Mouse (Mus musculus) forebrain, embryonic 15.5 days (tissue): ENCODE data around the gene Nap1l1. TPM values are rescaled to one million over a fixed set of nuclear protein-coding genes. Genes with fewer than 3 reads are reported as not detected.
A peak's percentile ranks its signal among the peaks of the same experiment; 100 is the strongest.

Experiments
- ATAC-seq: fragments of 200-750 bp; cut with Nextera tagmentation; replicated peaks from 2 replicates; pipeline ENCODE4 v1.8.0; 2017; ENCODE audit warnings: mild to moderate bottlenecking, moderate TSS enrichment, moderate library complexity
- H3K27ac ChIP-seq: fragments of 300-500 bp; sonication (generic); replicated peaks from 2 replicates; pipeline ENCODE4 v1.5.1; 2015; ENCODE audit warnings: mild to moderate bottlenecking, inconsistent platforms
- H3K27me3 ChIP-seq: fragments of 300-500 bp; sonication (generic); 2 replicates; pipeline ENCODE4 v1.6.1; 2015; ENCODE audit warnings: inconsistent platforms
- H3K36me3 ChIP-seq: fragments of 300-500 bp; sonication (generic); 2 replicates; pipeline ENCODE4 v1.6.1; 2015; ENCODE audit warnings: mild to moderate bottlenecking, inconsistent platforms
- H3K4me1 ChIP-seq: fragments of 300-500 bp; sonication (generic); 2 replicates; pipeline ENCODE4 v1.6.1; 2015; ENCODE audit warnings: inconsistent platforms
- H3K4me2 ChIP-seq: fragments of 300-500 bp; sonication (generic); replicated peaks from 2 replicates; pipeline ENCODE4 v1.6.1; 2015; ENCODE audit warnings: mild to moderate bottlenecking, inconsistent platforms
- H3K4me3 ChIP-seq: fragments of 300-500 bp; sonication (generic); 2 replicates; pipeline ENCODE4 v1.5.1; 2015; ENCODE audit warnings: mild to moderate bottlenecking, inconsistent platforms
- H3K9ac ChIP-seq: fragments of 300-500 bp; sonication (generic); replicated peaks from 2 replicates; pipeline ENCODE4 v1.6.1; 2015; ENCODE audit warnings: mild to moderate bottlenecking, inconsistent platforms
- H3K9me3 ChIP-seq: fragments of 300-500 bp; sonication (generic); 2 replicates; pipeline ENCODE4 v1.6.1; 2016; ENCODE audit warnings: inconsistent platforms
- WGBS: fragments of 180-500 bp; shearing (Covaris S2); methylation state at CpG from one replicate; pipeline ENCODE4 v1.1.7; 2015; ENCODE audit warnings: mixed read lengths; 5-methylcytosine and 5-hydroxymethylcytosine counted together
- polyA plus RNA-seq: library from polyadenylated mRNA; unstranded; fragments of >200 nt; fragmentation: Nextera tagmentation; extraction: Ambion mirVana; gene quantifications from 2 replicates; pipeline ENCODE4 v1.2.1, GENCODE M21; 2015

Gene Nap1l1
- polyA plus RNA-seq, 1 experiment from 2014 or later = 219 TPM

DNA sequence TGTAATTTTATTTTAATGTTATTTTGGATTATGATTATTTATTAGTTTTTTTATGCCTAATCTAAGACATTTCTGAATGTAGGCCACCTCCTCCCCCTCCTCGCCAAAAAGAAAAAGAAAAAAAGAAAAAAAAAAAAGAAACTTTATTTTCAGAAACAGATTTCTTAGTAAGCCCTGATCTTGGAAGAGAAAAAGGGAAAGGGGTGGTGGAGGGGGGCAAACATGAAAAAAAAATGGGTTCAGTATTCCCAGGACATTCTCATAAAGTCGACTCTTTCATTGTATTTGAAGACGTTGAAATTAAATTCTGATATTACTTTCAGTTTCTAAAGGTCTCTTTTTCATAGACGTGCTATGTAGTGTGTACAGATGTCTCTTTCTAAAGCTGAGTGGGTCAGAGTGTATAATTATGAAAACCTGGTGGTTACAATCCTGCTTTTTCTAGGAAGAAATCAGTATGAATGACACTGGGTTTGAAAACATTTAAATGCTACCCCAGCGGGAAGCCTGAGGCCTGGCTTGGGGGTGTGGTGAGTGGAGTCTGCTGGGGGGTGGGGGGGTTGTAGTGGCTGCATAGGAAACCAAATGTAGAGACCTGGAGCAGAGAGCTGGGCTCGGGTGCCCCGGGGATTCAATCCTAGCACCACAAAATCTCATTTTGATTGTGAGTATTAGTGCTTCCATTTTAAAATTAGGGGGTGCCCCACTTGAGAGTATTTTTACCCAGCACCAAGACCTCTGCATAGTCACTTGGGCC is 35.5 kb downstream of the Nap1l1 start:
- H3K4me2 ChIP-seq = peak overlapping the region; percentile 75
- peaks cover 22% of the 10 kb centered on the region for H3K4me1 ChIP-seq
- 9% methylated on average over 7 of the region's 7 CpGs for WGBS
- no peaks in the 10 kb centered on the region for H3K36me3 ChIP-seq
- H3K9ac ChIP-seq = peak overlapping the region; percentile 85
- H3K4me3 ChIP-seq = peak overlapping the region; percentile 93
- no peaks in the 10 kb centered on the region for H3K9me3 ChIP-seq
- H3K27ac ChIP-seq = no peak overlapping the region
- H3K27me3 ChIP-seq = no peaks in the 10 kb centered on the region
- no peak for ATAC-seq

DNA sequence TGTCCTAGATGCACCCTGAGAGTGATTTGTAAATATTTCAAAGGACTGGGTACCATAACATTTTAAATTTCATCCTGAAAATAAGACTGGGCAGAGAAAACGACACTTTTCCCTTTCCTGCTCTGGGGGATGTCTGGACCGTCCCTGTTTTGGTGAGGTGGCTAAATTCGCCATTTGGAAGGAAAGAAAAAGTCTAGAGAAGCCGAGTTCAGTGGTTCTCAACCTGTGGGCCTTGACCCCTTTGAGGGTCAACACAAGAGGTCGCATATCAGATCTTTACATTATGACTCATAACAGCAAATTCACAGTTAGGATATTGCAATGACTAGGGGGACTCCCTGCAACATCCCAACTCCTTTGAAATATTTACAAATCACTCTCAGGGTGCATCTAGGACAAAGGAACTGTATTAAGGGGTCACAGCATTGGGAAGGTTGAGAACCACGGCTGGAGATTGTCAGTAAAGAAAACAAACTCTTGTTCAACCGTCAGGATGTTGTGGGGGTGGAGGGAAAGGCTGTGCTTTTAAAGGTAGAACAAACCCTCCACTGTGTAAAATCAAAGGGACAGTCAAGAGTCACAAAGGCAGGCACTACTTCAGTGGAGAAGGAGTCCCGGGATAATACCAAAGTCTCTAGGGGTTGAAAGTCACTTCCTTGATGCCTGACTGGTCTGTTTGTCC is 36.2 kb downstream of the Nap1l1 start:
- 36% methylated on average over 8 of the region's 8 CpGs for WGBS
- Histone ChIP-seq H3K4me2 (peak overlapping the region; percentile 75), H3K27me3 (no peaks in the 10 kb centered on the region), H3K9ac (0 out of 2 replicates have a peak overlapping the region, but pooled peaks have one; percentile 19), H3K4me1 (peaks cover 22% of the 10 kb centered on the region), H3K27ac (no peak overlapping the region), H3K9me3 (no peaks in the 10 kb centered on the region), H3K36me3 (no peaks in the 10 kb centered on the region), H3K4me3 (peak overlapping the region; percentile 93)
- no peak for ATAC-seq

GRCm38 (mm10) chr10:111509981-111510380 is 37.0 kb downstream of the Nap1l1 start:
- H3K4me3 ChIP-seq = no peak overlapping the region
- WGBS = 88% methylated on average over 7 of the region's 7 CpGs

DNA sequence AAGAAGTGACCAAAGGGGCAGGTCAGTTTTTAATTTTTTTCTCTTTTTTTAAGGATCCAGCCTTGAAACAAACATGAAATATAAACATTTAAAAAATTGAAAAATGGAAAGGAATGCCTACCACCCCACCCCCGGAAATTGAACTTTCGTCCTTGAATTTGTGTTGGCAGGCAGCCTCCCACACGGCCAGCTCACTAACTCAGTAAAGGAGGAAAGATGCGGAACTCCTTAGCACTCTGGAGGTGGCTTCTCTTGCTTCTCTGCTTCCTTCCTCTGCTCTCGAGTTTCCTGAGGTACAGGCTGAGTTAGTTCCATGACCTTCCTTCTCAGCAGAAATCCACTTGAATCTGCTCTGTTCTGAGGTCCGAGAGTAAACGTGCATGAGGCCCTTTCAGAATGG is 37.8 kb downstream of the Nap1l1 start:
- H3K36me3 ChIP-seq = no peaks in the 10 kb centered on the region
- no peak overlapping the region for H3K9ac ChIP-seq
- H3K4me3 ChIP-seq = no peak overlapping the region
- 60% methylated on average over 7 of the region's 7 CpGs for WGBS
- H3K4me2 ChIP-seq = no peak overlapping the region
- H3K9me3 ChIP-seq = no peaks in the 10 kb centered on the region
- no peak for ATAC-seq
- no peak overlapping the region for H3K27ac ChIP-seq
- no peaks in the 10 kb centered on the region for H3K27me3 ChIP-seq
- H3K4me1 ChIP-seq = peaks cover 18% of the 10 kb centered on the region

More at GRCm38 (mm10) chr10:111509981-111510380, 37.0 kb downstream of the Nap1l1 start:
- H3K4me2 ChIP-seq = no peak overlapping the region
- no peak for ATAC-seq
- no peaks in the 10 kb centered on the region for H3K9me3 ChIP-seq
- H3K27ac ChIP-seq = no peak overlapping the region
- peaks cover 22% of the 10 kb centered on the region for H3K4me1 ChIP-seq
- no peaks in the 10 kb centered on the region for H3K36me3 ChIP-seq
- H3K9ac ChIP-seq = no peak overlapping the region
- H3K27me3 ChIP-seq = no peaks in the 10 kb centered on the region

DNA sequence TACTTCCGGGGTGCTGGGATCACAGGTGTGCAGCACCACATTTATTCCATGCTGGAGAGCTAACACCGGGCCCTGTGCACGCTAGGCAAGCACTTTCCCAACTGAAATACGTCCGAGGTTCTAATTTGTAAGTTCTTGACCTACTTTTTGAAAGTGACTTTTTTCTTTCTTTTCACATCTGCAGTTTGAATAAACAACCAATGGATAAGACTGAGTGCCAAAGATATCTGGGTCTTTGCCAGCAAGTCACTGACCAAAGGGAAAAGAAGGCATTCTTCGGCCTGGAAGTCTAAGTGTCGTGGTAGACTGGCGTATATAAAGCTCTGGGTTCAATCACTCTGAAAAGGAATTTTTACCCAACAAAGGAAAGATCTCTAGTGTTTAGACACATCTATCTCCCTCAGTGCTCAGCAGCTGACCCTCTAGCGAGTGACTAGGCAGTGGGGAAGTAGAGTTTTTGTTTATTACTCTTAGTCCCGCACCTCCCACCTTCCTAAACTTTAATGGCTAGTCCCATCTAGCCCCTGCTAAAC is 39.1 kb downstream of the Nap1l1 start:
- H3K4me2 ChIP-seq = no peak overlapping the region

DNA sequence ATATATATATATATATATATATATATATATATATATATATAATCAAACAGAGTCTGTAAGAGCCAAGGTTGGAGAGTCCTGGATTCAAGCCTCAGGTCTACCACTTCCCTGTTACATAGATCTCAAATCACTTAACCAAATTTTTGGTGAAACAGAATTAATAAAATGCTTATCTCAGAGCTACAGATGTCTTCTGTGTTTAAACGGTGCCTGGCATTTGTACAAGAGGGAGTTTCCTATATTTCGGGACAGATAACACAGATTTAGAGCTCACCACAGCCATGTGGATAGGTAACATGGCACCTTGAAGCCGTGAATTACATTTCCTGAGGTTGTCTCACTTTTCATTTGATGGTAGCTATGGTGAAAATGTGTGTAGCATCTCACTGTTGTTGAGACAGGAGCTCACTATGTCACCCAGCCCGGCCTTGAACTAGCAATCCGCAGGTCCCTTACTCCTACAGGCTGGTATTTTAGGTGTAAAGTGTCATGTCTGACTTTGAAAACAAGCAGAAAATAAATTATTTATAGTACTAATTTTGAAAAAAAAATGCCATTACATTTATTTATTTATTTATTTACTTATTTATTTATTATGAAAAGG is 41.4 kb downstream of the Nap1l1 start:
- H3K27me3 ChIP-seq = no peaks in the 10 kb centered on the region
- peaks cover under 1% of the 10 kb centered on the region; the same call in 1 of the 2 replicates for H3K4me1 ChIP-seq
- H3K36me3 ChIP-seq = no peaks in the 10 kb centered on the region
- no peak overlapping the region for H3K9ac ChIP-seq
- no peak overlapping the region for H3K4me2 ChIP-seq
- H3K4me3 ChIP-seq = no peak overlapping the region
- WGBS = 97% methylated on average over 5 of the region's 5 CpGs
- H3K9me3 ChIP-seq = no peaks in the 10 kb centered on the region
- ATAC-seq = no peak
- no peak overlapping the region for H3K27ac ChIP-seq

More for the DNA sequence above, 39.1 kb downstream of the Nap1l1 start:
- peaks cover 15% of the 10 kb centered on the region for H3K4me1 ChIP-seq
- H3K27me3 ChIP-seq = no peaks in the 10 kb centered on the region
- ATAC-seq = no peak
- H3K36me3 ChIP-seq = no peaks in the 10 kb centered on the region
- H3K4me3 ChIP-seq = no peak overlapping the region
- no peak overlapping the region for H3K9ac ChIP-seq
- no peak overlapping the region for H3K27ac ChIP-seq
- H3K9me3 ChIP-seq = no peaks in the 10 kb centered on the region
- WGBS = 66% methylated on average over 10 of the region's 10 CpGs

DNA sequence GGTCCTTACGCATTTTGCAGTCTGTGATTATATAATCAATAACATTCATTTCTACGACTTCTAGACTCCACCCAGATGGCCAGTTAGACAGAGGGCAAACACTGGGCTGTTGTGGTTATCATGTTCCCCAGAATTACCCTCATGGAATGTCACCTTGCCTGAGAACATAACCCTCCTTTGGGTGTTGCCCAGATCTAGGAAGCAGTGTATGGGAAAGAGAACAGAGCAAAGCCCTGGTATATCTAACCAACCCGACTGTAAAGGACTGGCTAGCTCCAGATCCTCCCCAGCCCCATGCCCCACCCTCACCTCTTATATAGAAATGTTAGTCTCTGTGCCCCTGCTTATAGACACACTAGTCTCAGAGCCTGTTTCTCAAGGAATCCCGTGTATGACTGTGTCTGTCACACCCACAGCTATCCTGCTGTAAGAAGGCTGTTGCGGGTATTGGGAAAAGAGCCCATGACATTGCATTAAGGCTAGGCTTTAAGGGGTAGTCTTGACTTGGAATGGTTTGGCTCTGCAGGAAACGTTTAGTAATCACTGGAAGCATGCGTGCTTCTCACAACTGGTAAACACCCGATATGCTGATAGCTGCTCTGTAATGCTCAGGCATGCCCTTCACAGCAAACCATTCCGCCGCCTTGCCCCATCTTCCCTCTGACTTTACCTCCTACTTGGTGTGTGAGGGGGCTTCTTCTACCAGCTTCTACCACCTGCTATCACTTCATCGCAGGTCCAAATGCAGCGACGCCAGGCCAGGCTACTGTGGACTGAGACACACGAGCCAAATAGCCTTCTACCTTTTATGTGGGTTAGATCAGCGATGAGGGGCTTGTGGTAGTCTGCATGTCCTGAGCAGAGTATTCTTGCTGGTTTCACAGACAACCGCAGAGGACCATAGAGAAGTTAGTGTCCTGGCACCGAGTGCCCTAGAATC is 42.3 kb downstream of the Nap1l1 start:
- Histone ChIP-seq H3K9me3 (no peaks in the 10 kb centered on the region), H3K9ac (no peak overlapping the region), H3K4me2 (no peak overlapping the region), H3K27ac (no peak overlapping the region), H3K4me1 (peaks cover 10% of the 10 kb centered on the region), H3K27me3 (no peaks in the 10 kb centered on the region), H3K4me3 (no peak overlapping the region), H3K36me3 (no peaks in the 10 kb centered on the region)
- 93% methylated on average over 17 of the region's 17 CpGs for WGBS
- ATAC-seq = no peak; the same call in 1 of the 2 replicates

DNA sequence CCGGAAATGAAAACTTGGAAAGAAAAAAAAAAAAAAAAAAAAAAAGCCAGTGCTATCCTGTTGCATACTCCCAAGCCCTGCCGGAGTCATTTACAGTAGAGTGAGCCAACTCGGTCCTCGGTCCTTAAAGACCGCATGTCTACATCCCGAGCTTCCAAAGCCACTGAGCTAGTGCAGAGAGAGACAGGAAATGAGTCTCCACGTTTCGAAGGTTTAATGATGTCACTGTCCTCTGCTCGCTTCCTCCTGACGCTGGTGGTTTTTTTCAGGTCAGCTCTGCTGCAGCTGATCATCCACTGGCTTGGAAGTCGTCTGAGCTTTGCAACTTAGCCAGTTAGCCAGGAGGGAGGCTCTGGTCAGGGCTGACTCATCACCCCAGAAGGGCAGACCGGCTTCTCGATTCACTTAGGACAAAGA is 43.2 kb downstream of the Nap1l1 start:
- ATAC-seq = no peak
- WGBS = 66% methylated on average over 13 of the region's 13 CpGs
- no peak overlapping the region for H3K4me2 ChIP-seq
- no peaks in the 10 kb centered on the region for H3K36me3 ChIP-seq
- H3K4me1 ChIP-seq = peaks cover 16% of the 10 kb centered on the region
- no peak overlapping the region for H3K27ac ChIP-seq
- no peaks in the 10 kb centered on the region for H3K27me3 ChIP-seq
- H3K9me3 ChIP-seq = no peaks in the 10 kb centered on the region
- H3K9ac ChIP-seq = no peak overlapping the region
- no peak overlapping the region for H3K4me3 ChIP-seq

DNA sequence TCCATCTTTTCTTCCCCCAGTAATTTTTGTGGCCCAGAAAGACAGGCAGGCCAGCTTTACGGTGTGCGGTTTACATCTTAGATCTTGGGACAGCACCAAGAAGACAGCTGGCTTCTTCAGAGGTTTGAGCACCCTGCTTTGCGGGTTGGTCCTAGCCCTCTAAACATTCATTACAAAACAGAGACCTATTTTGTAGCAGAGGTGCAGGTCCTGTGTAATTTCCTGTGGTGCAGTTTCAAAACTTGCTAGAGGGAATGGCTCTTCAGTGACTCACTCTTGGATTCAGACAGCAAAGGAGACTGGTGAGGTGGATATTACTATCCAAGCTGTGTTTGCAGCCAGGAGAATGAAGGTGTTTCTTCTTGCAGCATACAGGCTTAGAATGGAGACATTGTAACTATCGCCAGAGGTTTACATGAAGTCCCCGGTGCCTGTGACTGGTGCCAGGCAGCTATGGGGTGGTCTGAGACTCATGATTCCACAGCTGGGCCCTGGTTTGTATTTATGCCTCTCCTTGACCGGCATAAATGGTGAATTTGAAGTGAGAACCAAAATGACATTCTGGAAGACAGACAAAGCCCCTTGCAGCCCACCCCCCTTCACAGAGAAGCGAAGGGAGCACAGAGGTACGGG is 43.9 kb downstream of the Nap1l1 start:
- Histone ChIP-seq H3K27me3 (no peaks in the 10 kb centered on the region), H3K9me3 (no peaks in the 10 kb centered on the region), H3K27ac (no peak overlapping the region), H3K36me3 (no peaks in the 10 kb centered on the region), H3K4me3 (no peak overlapping the region), H3K4me1 (peaks cover 16% of the 10 kb centered on the region), H3K9ac (no peak overlapping the region), H3K4me2 (no peak overlapping the region)
- ATAC-seq = no peak
- WGBS = 85% methylated on average over 8 of the region's 8 CpGs

DNA sequence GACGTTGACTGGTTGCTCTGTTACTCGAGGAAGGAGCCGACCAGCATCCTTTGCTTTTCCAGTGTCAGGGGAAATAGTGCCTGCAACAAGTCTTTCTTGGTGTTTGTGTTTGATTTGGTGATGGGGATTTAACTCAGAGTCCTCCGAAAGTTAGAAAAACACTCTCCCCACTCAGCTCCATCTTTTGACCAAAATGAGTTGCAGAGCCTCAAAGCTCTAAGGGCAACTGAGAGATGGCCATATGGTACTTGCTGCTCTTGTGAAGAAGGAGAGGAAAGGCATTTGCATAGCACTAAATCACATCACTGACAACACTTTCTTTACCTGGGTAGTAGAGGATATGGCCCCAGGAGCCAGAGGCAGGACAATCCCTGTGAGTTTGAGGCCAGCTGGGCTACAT is 45.3 kb downstream of the Nap1l1 start:
- Histone ChIP-seq H3K27me3 (no peaks in the 10 kb centered on the region), H3K9ac (no peak overlapping the region), H3K27ac (no peak overlapping the region), H3K4me1 (peaks cover 16% of the 10 kb centered on the region), H3K9me3 (no peaks in the 10 kb centered on the region), H3K4me2 (no peak overlapping the region), H3K36me3 (no peaks in the 10 kb centered on the region), H3K4me3 (no peak overlapping the region)
- ATAC-seq = no peak
- WGBS = 86% methylated on average over 4 of the region's 4 CpGs
